Mouse (Mus musculus) c-Kit-positive CD71-negative TER-119-negative erythroid progenitor cells, embryonic 14.5 days (primary cell): ENCODE measurements at regions not wholly inside any gene's neighbourhood (a gene's known extent, or its start where the extent isn't known, plus 50 kb on each side); places are given as distances from the start of the nearest gene placed in this dataset.

Experiments used
- DNase-seq: peaks from one replicate; pipeline ENCODE4 v3.0.0-alpha.2; 2013; ENCODE audit warnings: low read depth

- no peak for DNase-seq
Observed at GRCm38 (mm10) chr9:89532435-89532834, 90.5 kb downstream of the Minar1 start.

DNA sequence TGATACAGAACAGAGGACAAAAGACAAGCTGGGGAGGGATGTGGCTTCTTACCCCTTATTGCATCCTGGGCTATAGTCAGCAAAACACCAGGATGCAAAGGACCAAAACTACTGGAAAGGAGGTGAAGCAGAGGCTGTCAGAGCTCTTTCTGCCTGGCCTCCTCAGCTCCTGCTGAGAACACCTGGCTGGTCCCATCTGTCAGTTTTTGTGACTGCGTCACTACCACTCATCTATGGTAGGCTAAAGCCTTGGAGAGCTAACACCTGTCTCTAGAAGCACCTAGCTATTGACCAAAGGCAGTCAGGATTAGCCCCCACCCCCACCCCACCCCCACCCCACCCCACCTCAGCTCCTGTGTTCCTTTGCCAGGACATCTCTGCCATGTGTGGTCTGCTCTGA lies 98.8 kb downstream of the Minar1 start:
- no peak for DNase-seq

- no peak for DNase-seq
Observed at GRCm38 (mm10) chr9:89523705-89524104, 99.2 kb downstream of the Minar1 start.

GRCm38 (mm10) chr9:89508407-89509101 lies 114.4 kb downstream of the Minar1 start:
- DNase-seq = no peak

GRCm38 (mm10) chr9:89502083-89502482 lies 120.8 kb downstream of the Minar1 start:
- no peak for DNase-seq

DNA sequence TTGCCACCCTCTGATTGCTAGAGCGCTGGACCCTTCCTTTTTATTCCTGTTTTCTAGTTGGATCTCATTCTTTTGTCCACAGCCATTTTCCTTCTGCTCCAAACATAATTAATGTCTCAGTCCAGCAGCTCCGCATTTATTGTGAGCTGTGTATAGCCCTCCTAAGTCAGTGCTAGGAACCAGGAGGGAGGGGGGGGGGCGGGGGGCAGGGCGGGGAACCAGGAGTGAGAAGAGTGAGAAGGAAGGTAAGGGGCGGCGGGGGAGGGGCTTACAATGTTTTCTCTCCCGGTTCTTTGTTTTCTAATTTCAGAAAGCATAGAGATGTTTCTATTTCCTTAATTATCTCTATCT lies 125.6 kb downstream of the Minar1 start:
- no peak for DNase-seq

DNA sequence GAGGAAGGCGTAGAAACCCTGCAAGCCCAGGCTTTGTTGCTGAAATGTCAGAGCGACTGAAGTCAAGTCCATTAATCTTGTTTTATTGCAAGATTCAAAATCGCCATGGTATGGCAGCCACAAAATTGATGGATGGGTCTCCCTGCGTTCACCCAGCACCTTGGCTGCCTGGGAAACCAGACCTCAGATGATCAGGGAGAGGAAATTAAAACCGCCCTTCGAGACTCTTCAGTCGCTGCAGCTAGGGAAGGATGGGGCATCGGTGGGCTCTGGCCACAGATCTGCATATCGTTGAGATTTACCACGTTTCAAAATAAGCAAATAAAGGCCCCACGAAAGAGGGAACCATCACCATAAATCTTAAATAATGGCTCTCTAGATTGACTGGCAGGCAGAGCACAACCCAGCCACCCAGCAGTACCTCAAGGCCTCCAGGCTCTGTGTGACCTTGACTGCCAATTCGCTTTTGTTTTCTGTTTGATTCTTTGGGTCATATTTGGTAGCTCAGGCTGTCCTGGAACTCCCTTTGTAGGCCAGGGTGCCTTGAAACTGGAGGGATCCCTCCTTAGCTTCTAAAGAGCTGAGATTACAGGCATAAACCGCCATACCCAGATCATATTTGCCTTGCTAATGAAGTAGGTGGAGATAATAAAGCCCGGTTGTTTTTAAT lies 126.1 kb downstream of the Minar1 start:
- DNase-seq = no peak

DNA sequence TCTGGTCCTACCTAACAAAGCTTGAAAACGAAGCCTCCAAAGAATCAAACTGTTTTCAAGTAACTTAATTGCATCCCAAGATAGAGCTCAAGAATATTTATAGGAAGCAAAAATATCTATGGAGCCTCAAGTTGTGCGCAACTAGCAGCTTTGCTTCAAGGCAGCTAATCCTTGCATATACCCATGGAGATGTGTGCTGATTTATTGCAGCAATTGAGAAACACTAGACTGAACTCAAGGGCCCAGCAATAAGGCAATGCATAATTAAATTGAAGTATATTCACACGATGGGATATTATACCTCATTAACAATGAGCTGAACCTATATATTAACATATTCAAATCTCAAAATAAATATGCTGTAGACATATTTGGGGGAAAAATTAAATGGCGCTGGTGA lies 135.3 kb downstream of the Minar1 start:
- DNase-seq = no peak

DNA sequence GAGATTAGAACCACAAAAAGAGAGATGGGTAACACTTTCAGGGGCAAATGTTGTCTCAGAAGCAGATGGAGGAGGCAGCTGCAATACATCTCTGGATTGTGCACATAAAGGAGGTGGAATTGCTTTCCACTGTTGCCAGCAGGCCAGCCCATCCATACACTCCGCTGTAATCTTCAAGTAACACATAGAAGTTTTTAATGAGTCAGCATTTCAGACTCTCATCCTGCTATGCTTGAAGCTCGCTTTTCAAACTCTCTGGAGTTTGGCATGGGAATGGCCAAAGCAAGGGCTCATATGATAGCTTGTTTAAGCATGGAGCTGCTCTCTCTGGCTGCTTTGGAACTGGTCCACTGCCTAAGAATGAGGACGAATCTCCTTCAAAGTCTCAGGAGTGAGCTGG lies 143.5 kb downstream of the Minar1 start:
- no peak for DNase-seq

- DNase-seq = peak; percentile 30
Observed at GRCm38 (mm10) chr9:89461190-89461589, 161.7 kb downstream of the Minar1 start.

- DNase-seq = no peak
Observed at GRCm38 (mm10) chr9:89456666-89457065, 166.3 kb downstream of the Minar1 start.

DNA sequence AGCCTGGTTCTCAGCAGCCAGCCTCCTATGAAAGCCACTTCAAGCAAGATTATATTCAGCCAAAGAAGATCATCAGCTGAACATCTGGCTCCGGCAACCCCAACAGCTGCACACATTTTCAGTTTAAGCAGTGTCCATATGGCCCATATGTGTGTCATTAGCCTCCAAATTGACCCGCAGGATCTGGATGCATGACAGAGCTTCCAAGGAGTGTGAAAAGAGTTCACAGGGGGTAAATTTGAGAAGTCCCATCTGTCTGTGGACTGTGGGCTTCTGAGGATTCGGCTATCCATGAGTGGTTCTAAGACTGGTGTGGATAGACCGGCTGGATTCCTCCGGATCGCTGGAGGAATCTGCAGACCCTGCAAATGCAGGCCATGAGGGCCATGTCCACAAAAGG lies 173.3 kb downstream of the Minar1 start:
- no peak for DNase-seq
